Mouse (Mus musculus): ENCODE data around the gene Arnt2. TPM values are rescaled to one million over a fixed set of nuclear protein-coding genes. Genes with fewer than 3 reads are reported as not detected.

Gene Arnt2
- polyA plus RNA-seq, 1 experiment from 2014 or later = 3.1 TPM

DNA sequence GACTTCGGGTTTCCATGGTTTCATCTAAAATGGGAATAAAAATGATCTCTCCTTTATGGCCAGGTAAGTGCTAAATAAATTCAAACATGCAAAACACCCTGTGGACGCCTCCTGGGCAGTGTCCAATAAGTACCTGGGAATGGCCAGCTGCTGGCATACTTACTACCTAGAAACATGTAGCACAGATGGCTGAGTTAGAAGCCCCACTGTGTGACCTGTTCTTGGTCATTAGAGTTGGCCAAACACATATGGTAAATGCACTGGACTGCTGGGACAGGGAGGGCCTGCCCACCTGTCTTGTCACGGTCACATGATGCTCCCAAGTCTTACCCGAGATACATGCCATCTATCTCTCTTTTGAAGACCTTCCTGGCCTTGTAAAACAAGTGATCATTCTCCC, 149.6 kb downstream of the Arnt2 start:
- WGBS (ENCODE audit: insufficient replicate concordance) = 79% methylated on average over 4 of the region's 4 CpGs
- no peaks in the 10 kb centered on the region for H3K36me3 ChIP-seq (ENCODE audit: control insufficient read depth, insufficient read depth, low read length)
- H3K4me3 ChIP-seq (ENCODE audit: low read depth, low read length) = no peak overlapping the region
- no peak overlapping the region for H3K4me2 ChIP-seq
- no peaks in the 10 kb centered on the region for H3K27me3 ChIP-seq (ENCODE audit: control insufficient read depth, insufficient read depth, low read length)
- ATAC-seq (replicated peaks; ENCODE audit: insufficient number of reproducible peaks, low FRiP score, low TSS enrichment) = no peak
- H3K9ac ChIP-seq (ENCODE audit: low read depth, low read length) = no peak overlapping the region
- H3K9me3 ChIP-seq (replicated peaks; ENCODE audit: control insufficient read depth, low read length) = no peaks in the 10 kb centered on the region
- no peaks in the 10 kb centered on the region for H3K4me1 ChIP-seq (ENCODE audit: control insufficient read depth, insufficient read depth, low read length)
- no peak overlapping the region for H3K27ac ChIP-seq (ENCODE audit: low read depth, low read length)

DNA sequence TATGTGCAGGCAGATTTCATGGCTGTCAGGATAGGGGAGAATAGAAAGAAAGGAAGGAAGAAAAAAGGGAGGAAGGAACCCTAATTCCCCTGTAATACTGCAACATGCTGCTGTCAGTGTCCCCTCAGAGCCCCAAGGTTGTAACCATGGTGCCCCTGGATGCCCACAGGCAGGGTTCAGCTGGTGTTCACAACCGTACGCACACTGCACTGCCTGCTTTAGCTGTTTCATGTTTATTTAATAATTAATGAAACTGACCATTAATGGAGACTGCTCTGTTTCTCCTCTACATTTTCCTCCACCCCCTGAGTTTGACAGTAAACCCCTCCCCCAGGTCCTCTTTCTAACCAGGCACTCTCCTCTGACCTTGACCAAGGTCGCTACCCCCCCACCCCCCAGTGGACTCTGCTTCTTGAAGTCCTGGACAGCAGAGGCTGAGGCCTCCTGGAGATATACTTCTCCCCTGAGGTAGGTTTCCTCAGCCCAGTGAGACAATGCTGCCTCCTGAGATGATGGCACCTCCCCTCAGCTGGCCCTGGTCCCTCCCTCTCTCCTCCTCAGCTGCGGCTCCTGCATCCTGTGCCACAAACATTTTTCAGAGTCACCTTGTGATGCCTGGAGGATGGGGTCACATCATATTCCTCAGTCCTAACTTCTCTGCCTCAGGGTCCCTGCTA, 150.5 kb downstream of the Arnt2 start:
- Histone ChIP-seq H3K9me3 (replicated peaks; ENCODE audit: control insufficient read depth, low read length) (no peaks in the 10 kb centered on the region), H3K27me3 (ENCODE audit: control insufficient read depth, insufficient read depth, low read length) (no peaks in the 10 kb centered on the region), H3K4me2 (no peak overlapping the region), H3K4me1 (ENCODE audit: control insufficient read depth, insufficient read depth, low read length) (no peaks in the 10 kb centered on the region), H3K9ac (ENCODE audit: low read depth, low read length) (no peak overlapping the region), H3K36me3 (ENCODE audit: control insufficient read depth, insufficient read depth, low read length) (no peaks in the 10 kb centered on the region), H3K4me3 (ENCODE audit: low read depth, low read length) (no peak overlapping the region), H3K27ac (ENCODE audit: low read depth, low read length) (no peak overlapping the region)
- WGBS (ENCODE audit: insufficient replicate concordance) = 63% methylated on average over 4 of the region's 4 CpGs
- no peak for ATAC-seq (replicated peaks; ENCODE audit: insufficient number of reproducible peaks, low FRiP score, low TSS enrichment)

- H3K9me3 ChIP-seq (replicated peaks; ENCODE audit: control insufficient read depth, low read length) = no peaks in the 10 kb centered on the region
- H3K4me2 ChIP-seq = no peak overlapping the region
- no peaks in the 10 kb centered on the region for H3K4me1 ChIP-seq (ENCODE audit: control insufficient read depth, insufficient read depth, low read length)
- ATAC-seq (replicated peaks; ENCODE audit: insufficient number of reproducible peaks, low FRiP score, low TSS enrichment) = no peak
- no peaks in the 10 kb centered on the region for H3K36me3 ChIP-seq (ENCODE audit: control insufficient read depth, insufficient read depth, low read length)
- no peaks in the 10 kb centered on the region for H3K27me3 ChIP-seq (ENCODE audit: control insufficient read depth, insufficient read depth, low read length)
- no peak overlapping the region for H3K9ac ChIP-seq (ENCODE audit: low read depth, low read length)
- H3K27ac ChIP-seq (ENCODE audit: low read depth, low read length) = no peak overlapping the region
- no peak overlapping the region for H3K4me3 ChIP-seq (ENCODE audit: low read depth, low read length)
- WGBS (ENCODE audit: insufficient replicate concordance) = 80% methylated on average over 3 of the region's 3 CpGs
Measured at GRCm38 (mm10) chr7:84256661-84257060, 153.3 kb downstream of the Arnt2 start.

DNA sequence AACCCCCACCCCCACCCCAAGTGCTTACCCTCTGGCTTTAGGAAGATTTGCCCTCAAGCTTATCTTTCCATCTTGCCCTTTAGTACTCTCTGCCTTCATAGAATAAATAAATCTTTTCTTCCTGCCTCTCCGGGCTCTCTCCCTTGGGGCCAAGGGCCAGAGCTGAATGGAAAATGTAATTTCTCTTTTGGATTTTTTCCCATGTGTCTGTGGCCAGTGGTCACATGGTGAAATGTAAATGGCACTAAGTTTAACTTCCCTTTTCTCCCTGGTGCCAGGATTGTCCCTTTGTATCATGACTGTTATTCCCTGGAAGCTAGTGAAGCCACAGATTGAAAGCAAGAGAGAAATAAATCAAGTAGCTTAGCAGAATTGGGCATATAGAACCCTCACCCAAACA, 153.7 kb downstream of the Arnt2 start:
- 45% methylated on average over 1 of the region's 1 CpGs for WGBS (ENCODE audit: insufficient replicate concordance)
- no peak for ATAC-seq (replicated peaks; ENCODE audit: insufficient number of reproducible peaks, low FRiP score, low TSS enrichment)
- H3K27ac ChIP-seq (ENCODE audit: low read depth, low read length) = no peak overlapping the region

DNA sequence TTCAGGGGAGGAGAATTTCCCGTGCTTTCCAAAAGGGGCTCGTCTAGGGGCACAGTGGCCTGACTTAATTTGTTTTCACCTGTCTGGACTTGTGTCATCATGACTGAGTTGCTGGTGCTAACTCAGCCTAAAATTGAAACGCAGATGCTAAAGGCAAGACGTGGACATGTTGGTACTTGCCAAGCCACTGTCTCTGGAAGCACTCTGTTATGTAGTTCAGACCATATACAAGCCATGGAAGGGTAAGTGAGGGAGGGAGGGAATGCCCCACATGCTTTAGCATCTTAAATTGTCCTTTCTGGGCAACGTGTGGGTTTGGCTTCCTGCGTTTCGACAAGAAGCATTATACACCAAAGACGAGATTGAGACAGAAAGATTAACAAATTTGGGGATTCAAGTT, 155.1 kb downstream of the Arnt2 start:
- H3K36me3 ChIP-seq (ENCODE audit: control insufficient read depth, insufficient read depth, low read length) = no peaks in the 10 kb centered on the region
- H3K27ac ChIP-seq (ENCODE audit: low read depth, low read length) = no peak overlapping the region
- no peak overlapping the region for H3K9ac ChIP-seq (ENCODE audit: low read depth, low read length)
- no peaks in the 10 kb centered on the region for H3K9me3 ChIP-seq (replicated peaks; ENCODE audit: control insufficient read depth, low read length)
- no peaks in the 10 kb centered on the region for H3K4me1 ChIP-seq (ENCODE audit: control insufficient read depth, insufficient read depth, low read length)
- H3K4me3 ChIP-seq (ENCODE audit: low read depth, low read length) = no peak overlapping the region
- H3K4me2 ChIP-seq = no peak overlapping the region
- WGBS (ENCODE audit: insufficient replicate concordance) = 61% methylated on average over 8 of the region's 8 CpGs
- ATAC-seq (replicated peaks; ENCODE audit: insufficient number of reproducible peaks, low FRiP score, low TSS enrichment) = no peak
- no peaks in the 10 kb centered on the region for H3K27me3 ChIP-seq (ENCODE audit: control insufficient read depth, insufficient read depth, low read length)

More for the DNA sequence above, 153.7 kb downstream of the Arnt2 start:
- no peak overlapping the region for H3K4me2 ChIP-seq
- H3K4me1 ChIP-seq (ENCODE audit: control insufficient read depth, insufficient read depth, low read length) = no peaks in the 10 kb centered on the region
- no peak overlapping the region for H3K4me3 ChIP-seq (ENCODE audit: low read depth, low read length)
- H3K27me3 ChIP-seq (ENCODE audit: control insufficient read depth, insufficient read depth, low read length) = no peaks in the 10 kb centered on the region
- no peak overlapping the region for H3K9ac ChIP-seq (ENCODE audit: low read depth, low read length)
- H3K36me3 ChIP-seq (ENCODE audit: control insufficient read depth, insufficient read depth, low read length) = no peaks in the 10 kb centered on the region
- H3K9me3 ChIP-seq (replicated peaks; ENCODE audit: control insufficient read depth, low read length) = no peaks in the 10 kb centered on the region

GRCm38 (mm10) chr7:84254311-84254710, 155.7 kb downstream of the Arnt2 start:
- H3K36me3 ChIP-seq (ENCODE audit: control insufficient read depth, insufficient read depth, low read length) = no peaks in the 10 kb centered on the region
- 21% methylated on average over 3 of the region's 3 CpGs for WGBS (ENCODE audit: insufficient replicate concordance)

GRCm38 (mm10) chr7:84251667-84252066, 158.3 kb downstream of the Arnt2 start:
- ATAC-seq (replicated peaks; ENCODE audit: insufficient number of reproducible peaks, low FRiP score, low TSS enrichment) = no peak
- 84% methylated on average over 2 of the region's 2 CpGs for WGBS (ENCODE audit: insufficient replicate concordance)

More at GRCm38 (mm10) chr7:84254311-84254710, 155.7 kb downstream of the Arnt2 start:
- Histone ChIP-seq H3K4me3 (ENCODE audit: low read depth, low read length) (no peak overlapping the region), H3K9ac (ENCODE audit: low read depth, low read length) (no peak overlapping the region), H3K4me1 (ENCODE audit: control insufficient read depth, insufficient read depth, low read length) (no peaks in the 10 kb centered on the region), H3K9me3 (replicated peaks; ENCODE audit: control insufficient read depth, low read length) (no peaks in the 10 kb centered on the region), H3K27ac (ENCODE audit: low read depth, low read length) (no peak overlapping the region), H3K4me2 (no peak overlapping the region), H3K27me3 (ENCODE audit: control insufficient read depth, insufficient read depth, low read length) (no peaks in the 10 kb centered on the region)
- ATAC-seq (replicated peaks; ENCODE audit: insufficient number of reproducible peaks, low FRiP score, low TSS enrichment) = no peak

GRCm38 (mm10) chr7:84250736-84251135, 159.2 kb downstream of the Arnt2 start:
- no peaks in the 10 kb centered on the region for H3K9me3 ChIP-seq (replicated peaks; ENCODE audit: control insufficient read depth, low read length)
- no peak overlapping the region for H3K9ac ChIP-seq (ENCODE audit: low read depth, low read length)
- H3K27ac ChIP-seq (ENCODE audit: low read depth, low read length) = no peak overlapping the region
- H3K4me2 ChIP-seq = no peak overlapping the region
- no peaks in the 10 kb centered on the region for H3K36me3 ChIP-seq (ENCODE audit: control insufficient read depth, insufficient read depth, low read length)
- no peak for ATAC-seq (replicated peaks; ENCODE audit: insufficient number of reproducible peaks, low FRiP score, low TSS enrichment)
- WGBS (ENCODE audit: insufficient replicate concordance) = 86% methylated on average over 2 of the region's 2 CpGs
- H3K4me1 ChIP-seq (ENCODE audit: control insufficient read depth, insufficient read depth, low read length) = 0 out of 2 replicates have a peak, but pooled peaks cover 4% of the 10 kb centered on the region
- H3K27me3 ChIP-seq (ENCODE audit: control insufficient read depth, insufficient read depth, low read length) = 0 out of 2 replicates have a peak, but pooled peaks cover 2% of the 10 kb centered on the region
- H3K4me3 ChIP-seq (ENCODE audit: low read depth, low read length) = no peak overlapping the region

More at GRCm38 (mm10) chr7:84251667-84252066, 158.3 kb downstream of the Arnt2 start:
- Histone ChIP-seq H3K4me2 (no peak overlapping the region), H3K36me3 (ENCODE audit: control insufficient read depth, insufficient read depth, low read length) (no peaks in the 10 kb centered on the region), H3K4me1 (ENCODE audit: control insufficient read depth, insufficient read depth, low read length) (0 out of 2 replicates have a peak, but pooled peaks cover 4% of the 10 kb centered on the region), H3K9me3 (replicated peaks; ENCODE audit: control insufficient read depth, low read length) (no peaks in the 10 kb centered on the region), H3K27me3 (ENCODE audit: control insufficient read depth, insufficient read depth, low read length) (0 out of 2 replicates have a peak, but pooled peaks cover 2% of the 10 kb centered on the region), H3K27ac (ENCODE audit: low read depth, low read length) (no peak overlapping the region), H3K4me3 (ENCODE audit: low read depth, low read length) (no peak overlapping the region), H3K9ac (ENCODE audit: low read depth, low read length) (no peak overlapping the region)

DNA sequence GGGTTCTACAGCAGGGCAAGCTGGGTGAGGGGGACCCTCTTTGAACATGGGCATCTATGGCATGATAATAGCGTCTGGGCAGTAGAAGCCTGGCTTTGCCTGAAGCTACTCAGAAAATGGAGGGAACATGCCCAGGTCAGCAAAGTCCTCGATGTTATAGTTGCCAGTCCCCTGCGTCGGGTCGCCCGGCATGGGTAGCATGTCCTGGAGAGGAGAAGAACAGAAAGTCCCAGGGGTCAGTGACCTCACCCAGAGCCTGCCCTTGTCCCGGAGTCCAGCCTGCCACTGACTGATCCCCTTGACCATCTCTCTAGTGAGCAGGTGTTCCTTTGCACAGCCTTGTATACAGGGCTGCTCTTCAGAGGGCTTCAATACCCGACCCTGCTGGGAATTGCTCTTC, 160.0 kb downstream of the Arnt2 start:
- no peak overlapping the region for H3K9ac ChIP-seq (ENCODE audit: low read depth, low read length)
- ATAC-seq (replicated peaks; ENCODE audit: insufficient number of reproducible peaks, low FRiP score, low TSS enrichment) = no peak

More for the DNA sequence above, 160.0 kb downstream of the Arnt2 start:
- 0 out of 2 replicates have a peak, but pooled peaks cover 2% of the 10 kb centered on the region for H3K27me3 ChIP-seq (ENCODE audit: control insufficient read depth, insufficient read depth, low read length)
- H3K4me1 ChIP-seq (ENCODE audit: control insufficient read depth, insufficient read depth, low read length) = 0 out of 2 replicates have a peak, but pooled peaks cover 4% of the 10 kb centered on the region
- H3K9me3 ChIP-seq (replicated peaks; ENCODE audit: control insufficient read depth, low read length) = no peaks in the 10 kb centered on the region
- H3K36me3 ChIP-seq (ENCODE audit: control insufficient read depth, insufficient read depth, low read length) = no peaks in the 10 kb centered on the region
- H3K27ac ChIP-seq (ENCODE audit: low read depth, low read length) = no peak overlapping the region
- 89% methylated on average over 8 of the region's 8 CpGs for WGBS (ENCODE audit: insufficient replicate concordance)
- no peak overlapping the region for H3K4me2 ChIP-seq
- H3K4me3 ChIP-seq (ENCODE audit: low read depth, low read length) = no peak overlapping the region
